Mouse (Mus musculus) neural tube, embryonic 11.5 days (tissue): ENCODE results near the gene Mtrf1. TPM values are rescaled to one million over a fixed set of nuclear protein-coding genes. Genes with fewer than 3 reads are reported as not detected.
A peak's percentile ranks its signal among the peaks of the same experiment; 100 is the strongest.

Experiments
- ATAC-seq: fragments of 200-750 bp; cut with Nextera tagmentation; 2 replicates; pipeline ENCODE4 v1.8.0; 2017; ENCODE audit warnings: moderate number of reproducible peaks, mild to moderate bottlenecking, moderate TSS enrichment, moderate library complexity; ENCODE audit not compliant: insufficient read depth, low FRiP score, low TSS enrichment
- DNase-seq: peaks from one replicate; pipeline ENCODE4 v3.0.0-alpha.2; 2015; ENCODE audit warnings: low spot score
- H3K27ac ChIP-seq: fragments of 300-500 bp; sonication (generic); 2 replicates; pipeline ENCODE4 v1.5.1; 2014; ENCODE audit warnings: low read depth, mild to moderate bottlenecking, low read length
- H3K27me3 ChIP-seq: fragments of 300-500 bp; sonication (generic); 2 replicates; pipeline ENCODE4 v1.6.1; 2014; ENCODE audit warnings: mild to moderate bottlenecking, low read length, mixed read lengths; ENCODE audit not compliant: control insufficient read depth, insufficient read depth
- H3K36me3 ChIP-seq: fragments of 300-500 bp; sonication (generic); 2 replicates; pipeline ENCODE4 v1.6.1; 2014; ENCODE audit warnings: mild to moderate bottlenecking, low read length, moderate library complexity, mixed read lengths; ENCODE audit not compliant: control insufficient read depth, insufficient read depth
- H3K4me1 ChIP-seq: fragments of 300-500 bp; sonication (generic); 2 replicates; pipeline ENCODE4 v1.6.1; 2014; ENCODE audit warnings: low read length, mixed read lengths; ENCODE audit not compliant: control insufficient read depth, insufficient read depth
- H3K4me2 ChIP-seq: fragments of 300-500 bp; sonication (generic); 2 replicates; pipeline ENCODE4 v1.6.1; 2014; ENCODE audit warnings: low read depth, mild to moderate bottlenecking, moderate library complexity
- H3K4me3 ChIP-seq: fragments of 300-500 bp; sonication (generic); 2 replicates; pipeline ENCODE4 v1.5.1; 2014; ENCODE audit warnings: low read depth, low read length
- H3K9ac ChIP-seq: fragments of 300-500 bp; sonication (generic); 2 replicates; pipeline ENCODE4 v1.6.1; 2014; ENCODE audit warnings: mild to moderate bottlenecking, low read length
- H3K9me3 ChIP-seq: fragments of 300-500 bp; sonication (generic); 2 replicates; pipeline ENCODE4 v1.6.1; 2016; ENCODE audit warnings: low read length; ENCODE audit not compliant: control insufficient read depth
- WGBS: fragments of 180-500 bp; shearing (Covaris S2); extraction: QIAGEN DNeasy Blood & Tissue Kit; methylation state at CpG from one replicate; pipeline ENCODE4 v1.1.7; 2014; 5-methylcytosine and 5-hydroxymethylcytosine counted together
- polyA plus RNA-seq: library from polyadenylated mRNA; unstranded; fragments of >200 nt; fragmentation: Nextera tagmentation; extraction: Ambion mirVana; gene quantifications from 2 replicates; pipeline ENCODE4 v1.2.1, GENCODE M21; 2014

Gene Mtrf1
- 11.7 and 11.8 TPM in 2 replicates for polyA plus RNA-seq

- peak within 1 kb of the TSS; percentile 80 for H3K27ac ChIP-seq
- H3K9me3 ChIP-seq: no peaks in the 10 kb centered on the region
- peak within 1 kb of the TSS; percentile 55 for H3K4me2 ChIP-seq
- no peaks in the 10 kb centered on the region for H3K36me3 ChIP-seq
- peak within 1 kb of the TSS; percentile 60 for H3K4me3 ChIP-seq
- DNase-seq: peak; percentile 78
- 21% methylated on average over 23 of the region's 23 CpGs for WGBS
- H3K4me1 ChIP-seq: no peaks in the 10 kb centered on the region
- ATAC-seq: peak; percentile 88
- H3K9ac ChIP-seq: peak within 1 kb of the TSS; percentile 77
- no peaks in the 10 kb centered on the region for H3K27me3 ChIP-seq
These were observed at the start of gene Mtrf1 for GRCm38 (mm10) chr14:79397321-79398122. TSS of gene Mtrf1 (plus strand) at chr14:79397772.

GRCm38 (mm10) chr14:79358055-79358454 is 39.5 kb upstream of the Mtrf1 start:
- no peaks in the 10 kb centered on the region for H3K4me1 ChIP-seq
- H3K27me3 ChIP-seq: no peaks in the 10 kb centered on the region
- peaks cover 7% of the 10 kb centered on the region; the same call in 1 of the 2 replicates for H3K36me3 ChIP-seq
- no peak for DNase-seq
- ATAC-seq: no peak
- no peak overlapping the region for H3K9ac ChIP-seq
- H3K4me2 ChIP-seq: no peak overlapping the region
- no peaks in the 10 kb centered on the region for H3K9me3 ChIP-seq
- H3K27ac ChIP-seq: no peak overlapping the region
- H3K4me3 ChIP-seq: no peak overlapping the region
- 91% methylated on average over 2 of the region's 2 CpGs for WGBS

GRCm38 (mm10) chr14:79377041-79377440 is 20.5 kb upstream of the Mtrf1 start:
- Histone ChIP-seq H3K27ac (no peak overlapping the region), H3K36me3 (no peaks in the 10 kb centered on the region), H3K9ac (no peak overlapping the region), H3K9me3 (no peaks in the 10 kb centered on the region), H3K4me3 (no peak overlapping the region), H3K27me3 (no peaks in the 10 kb centered on the region), H3K4me1 (no peaks in the 10 kb centered on the region), H3K4me2 (no peak overlapping the region)
- DNase-seq: no peak
- ATAC-seq: no peak

GRCm38 (mm10) chr14:79383120-79383519 is 14.5 kb upstream of the Mtrf1 start:
- H3K4me1 ChIP-seq: no peaks in the 10 kb centered on the region
- no peaks in the 10 kb centered on the region for H3K27me3 ChIP-seq
- H3K9me3 ChIP-seq: no peaks in the 10 kb centered on the region
- H3K27ac ChIP-seq: no peak overlapping the region
- ATAC-seq (no peak), DNase-seq (no peak)
- no peak overlapping the region for H3K9ac ChIP-seq
- WGBS: 96% methylated on average over 7 of the region's 7 CpGs
- 0 out of 2 replicates have a peak, but pooled peaks cover 2% of the 10 kb centered on the region for H3K36me3 ChIP-seq
- no peak overlapping the region for H3K4me3 ChIP-seq
- no peak overlapping the region for H3K4me2 ChIP-seq

- Histone ChIP-seq H3K27me3 (no peaks in the 10 kb centered on the region), H3K36me3 (0 out of 2 replicates have a peak, but pooled peaks cover 2% of the 10 kb centered on the region), H3K27ac (no peak overlapping the region), H3K4me1 (no peaks in the 10 kb centered on the region), H3K9me3 (no peaks in the 10 kb centered on the region), H3K4me2 (no peak overlapping the region), H3K9ac (no peak overlapping the region), H3K4me3 (no peak overlapping the region)
- DNase-seq (no peak), ATAC-seq (no peak)
- 91% methylated on average over 3 of the region's 3 CpGs for WGBS
These were observed 9.3 kb upstream of the Mtrf1 start for GRCm38 (mm10) chr14:79388304-79388703.

- Histone ChIP-seq H3K4me3 (peak overlapping the region; percentile 73), H3K4me1 (no peaks in the 10 kb centered on the region), H3K9me3 (no peaks in the 10 kb centered on the region), H3K36me3 (0 out of 2 replicates have a peak, but pooled peaks cover 2% of the 10 kb centered on the region), H3K27me3 (no peaks in the 10 kb centered on the region), H3K27ac (peak overlapping the region; percentile 96), H3K9ac (peak overlapping the region; percentile 89), H3K4me2 (peak overlapping the region; percentile 86)
- DNase-seq (no peak), ATAC-seq (peak; percentile 20)
- 2% methylated on average over 16 of the region's 16 CpGs for WGBS
These were observed 7.9 kb upstream of the Mtrf1 start for GRCm38 (mm10) chr14:79389438-79390264.

- H3K36me3 ChIP-seq: 0 out of 2 replicates have a peak, but pooled peaks cover 2% of the 10 kb centered on the region
- DNase-seq: peak; percentile 99
These were observed 7.2 kb upstream of the Mtrf1 start, which contains the start of gene Naa16 for GRCm38 (mm10) chr14:79390265-79390926. TSS of gene Naa16 (minus strand) at chr14:79390778.

GRCm38 (mm10) chr14:79393289-79393688 is 4.3 kb upstream of the Mtrf1 start:
- DNase-seq (no peak), ATAC-seq (no peak)
- WGBS: 81% methylated on average over 1 of the region's 1 CpGs
- H3K4me1 ChIP-seq: no peaks in the 10 kb centered on the region
- H3K9ac ChIP-seq: no peak overlapping the region
- no peak overlapping the region for H3K4me3 ChIP-seq
- H3K27ac ChIP-seq: no peak overlapping the region
- no peaks in the 10 kb centered on the region for H3K36me3 ChIP-seq
- H3K4me2 ChIP-seq: no peak overlapping the region
- H3K9me3 ChIP-seq: no peaks in the 10 kb centered on the region
- H3K27me3 ChIP-seq: no peaks in the 10 kb centered on the region

More at GRCm38 (mm10) chr14:79390265-79390926, 7.2 kb upstream of the Mtrf1 start, which contains the start of gene Naa16:
- Histone ChIP-seq H3K9me3 (no peaks in the 10 kb centered on the region), H3K4me3 (peak within 1 kb of the TSS; percentile 73), H3K4me1 (no peaks in the 10 kb centered on the region), H3K9ac (peak within 1 kb of the TSS; percentile 89), H3K27me3 (no peaks in the 10 kb centered on the region), H3K27ac (peak within 1 kb of the TSS; percentile 96), H3K4me2 (peak within 1 kb of the TSS; percentile 86)
- peak; percentile 95 for ATAC-seq
- under 1% methylated on average over 64 of the region's 71 CpGs for WGBS
